Mouse (Mus musculus) E14TG2a.4 (cell line): ENCODE results near the gene C87499.

Experiments
- CTCF ChIP-seq: conservative IDR thresholded peaks from 2 replicates; pipeline ENCODE4 v1.5.1; 2014; ENCODE audit warnings: low read length
- POU5F1 ChIP-seq: IDR thresholded peaks from 2 replicates; pipeline ENCODE4 v1.6.1; 2014; ENCODE audit warnings: low read length, borderline replicate concordance

GRCm38 (mm10) chr4:88683812-88684211 lies 49.6 kb upstream of the C87499 start, which contains the start of gene Ifna2:
- no peak for TF ChIP-seq CTCF
- no peak for TF ChIP-seq POU5F1
